Mouse (Mus musculus): ENCODE results near the gene Veph1. TPM values are rescaled to one million over a fixed set of nuclear protein-coding genes. Genes with fewer than 3 reads are reported as not detected.

Veph1 gene
- polyA plus RNA-seq, 1 experiment: not detected

DNA sequence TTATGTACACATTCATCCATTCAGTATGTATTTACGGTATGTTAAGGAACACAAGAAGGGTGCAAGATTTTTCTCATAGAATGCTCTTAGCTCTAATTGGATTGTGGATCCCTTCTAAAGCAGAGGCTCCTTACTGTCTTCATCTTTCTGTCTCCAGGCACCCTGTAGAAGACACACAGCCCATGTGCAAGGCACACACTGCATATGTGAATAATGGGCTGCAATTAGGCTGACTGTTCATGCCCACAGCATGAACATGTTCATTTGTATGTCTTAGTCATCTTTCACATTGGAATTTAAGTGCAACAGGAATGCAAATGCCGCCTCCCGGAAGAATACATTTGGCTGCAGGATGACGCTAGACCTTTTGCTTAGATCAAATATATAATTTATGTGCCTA, 213.7 kb downstream of the Veph1 start:
- TF ChIP-seq GATA1 (IDR thresholded peaks at IDR 0.05; ENCODE audit: low read length): no peak

DNA sequence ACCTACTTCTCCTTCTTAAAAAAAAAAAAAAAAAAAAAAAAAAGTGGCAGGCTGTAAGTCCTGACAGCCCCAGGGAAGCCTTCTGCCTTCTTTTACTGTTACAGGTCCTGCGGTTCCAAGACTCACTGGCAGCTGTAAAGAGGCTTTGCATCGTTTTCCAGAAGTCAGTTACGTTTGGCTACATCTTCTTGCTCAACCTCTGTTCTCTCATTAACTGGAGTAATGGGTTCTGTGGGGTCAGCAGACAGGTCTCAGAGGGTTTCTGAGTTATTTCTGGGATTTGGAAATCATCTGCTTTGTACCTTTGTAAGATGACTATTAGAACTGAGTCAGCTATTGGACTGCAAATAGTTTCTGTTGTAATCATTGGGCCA, 215.3 kb downstream of the Veph1 start:
- no peak for TF ChIP-seq GATA1 (IDR thresholded peaks at IDR 0.05; ENCODE audit: low read length)

DNA sequence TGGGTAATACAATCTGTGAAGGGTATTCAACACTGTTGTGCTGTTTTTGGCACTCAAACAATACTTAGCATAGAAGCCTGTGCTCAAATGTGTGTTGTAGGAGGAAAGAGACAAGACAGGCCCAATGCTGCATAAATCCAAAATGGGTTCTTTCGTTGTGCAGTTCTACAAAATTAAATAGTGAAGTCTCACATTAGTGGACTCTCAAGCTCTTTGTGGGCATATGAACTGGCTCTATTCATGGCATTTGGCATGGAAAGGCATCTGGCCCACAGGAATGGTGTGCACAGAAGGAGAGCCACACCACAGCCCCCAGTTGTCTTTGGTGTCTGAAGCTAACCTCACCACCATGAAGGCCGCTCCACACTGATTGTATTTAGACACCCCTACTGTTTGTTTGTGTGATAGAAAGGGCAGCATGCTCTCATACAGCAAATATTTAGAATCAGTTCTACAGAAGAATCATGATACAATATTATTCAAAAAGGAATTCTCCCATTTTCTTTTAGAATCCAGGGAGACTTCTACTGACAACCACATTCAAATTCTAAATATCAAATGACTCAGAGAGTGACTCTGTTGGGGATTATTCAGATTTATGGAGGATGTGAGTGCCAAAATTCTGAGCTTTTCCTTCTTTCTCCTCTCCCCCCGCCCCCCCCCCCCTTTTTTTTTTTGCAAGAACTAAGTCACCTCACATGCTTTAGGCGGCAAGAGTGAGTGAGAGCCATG, 215.8 kb downstream of the Veph1 start:
- no peak for TF ChIP-seq GATA1 (IDR thresholded peaks at IDR 0.05; ENCODE audit: low read length)

DNA sequence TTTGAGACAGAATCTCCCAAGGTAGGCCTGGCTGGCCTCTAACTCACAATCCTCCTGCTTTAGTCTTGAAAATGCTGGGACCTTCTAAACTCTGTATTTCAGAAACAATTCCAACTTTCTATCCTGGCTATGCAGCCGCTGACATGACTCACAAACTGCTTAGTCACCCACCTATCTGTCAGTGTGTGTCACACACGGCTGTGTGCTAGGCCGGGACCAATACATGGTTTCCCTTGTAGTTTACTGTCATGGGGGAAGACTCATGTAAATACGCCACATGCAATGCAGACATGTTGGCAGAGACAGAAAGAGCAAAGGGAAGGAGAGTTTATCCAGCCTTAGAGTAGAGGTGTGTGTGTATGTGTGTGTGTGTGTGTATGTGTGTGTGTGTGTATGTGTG, 216.8 kb downstream of the Veph1 start:
- TF ChIP-seq GATA1 (IDR thresholded peaks at IDR 0.05; ENCODE audit: low read length): no peak

DNA sequence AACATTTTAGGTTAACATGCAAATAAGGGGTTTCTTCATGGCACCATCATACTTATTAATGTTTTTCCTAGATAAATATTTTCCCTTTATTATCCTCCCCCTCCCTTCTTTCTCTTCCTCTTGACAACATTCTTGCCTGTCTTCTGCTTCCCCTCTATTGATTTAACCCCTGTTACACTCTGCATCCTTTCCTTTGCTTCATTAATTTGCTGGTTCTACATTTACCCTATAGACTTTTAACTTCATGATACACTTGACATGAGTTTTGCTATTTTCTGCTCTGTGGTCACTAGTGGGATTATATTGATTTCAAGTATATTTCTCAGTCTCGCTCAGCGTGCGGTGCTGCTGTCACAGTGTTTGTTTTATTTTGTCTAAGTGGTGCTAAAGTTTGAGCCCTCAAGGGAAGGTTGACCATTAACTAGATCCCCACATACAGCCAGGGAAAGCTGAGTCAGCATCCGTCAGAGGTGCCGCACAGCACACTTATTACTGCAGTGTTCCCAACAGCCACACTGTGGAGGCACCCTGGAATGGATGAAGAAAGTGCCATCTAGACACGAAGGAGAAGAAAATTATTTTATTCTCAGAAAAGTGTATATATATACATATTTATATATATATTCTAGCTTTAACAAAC, 217.6 kb downstream of the Veph1 start:
- TF ChIP-seq GATA1 (IDR thresholded peaks at IDR 0.05; ENCODE audit: low read length): no peak

DNA sequence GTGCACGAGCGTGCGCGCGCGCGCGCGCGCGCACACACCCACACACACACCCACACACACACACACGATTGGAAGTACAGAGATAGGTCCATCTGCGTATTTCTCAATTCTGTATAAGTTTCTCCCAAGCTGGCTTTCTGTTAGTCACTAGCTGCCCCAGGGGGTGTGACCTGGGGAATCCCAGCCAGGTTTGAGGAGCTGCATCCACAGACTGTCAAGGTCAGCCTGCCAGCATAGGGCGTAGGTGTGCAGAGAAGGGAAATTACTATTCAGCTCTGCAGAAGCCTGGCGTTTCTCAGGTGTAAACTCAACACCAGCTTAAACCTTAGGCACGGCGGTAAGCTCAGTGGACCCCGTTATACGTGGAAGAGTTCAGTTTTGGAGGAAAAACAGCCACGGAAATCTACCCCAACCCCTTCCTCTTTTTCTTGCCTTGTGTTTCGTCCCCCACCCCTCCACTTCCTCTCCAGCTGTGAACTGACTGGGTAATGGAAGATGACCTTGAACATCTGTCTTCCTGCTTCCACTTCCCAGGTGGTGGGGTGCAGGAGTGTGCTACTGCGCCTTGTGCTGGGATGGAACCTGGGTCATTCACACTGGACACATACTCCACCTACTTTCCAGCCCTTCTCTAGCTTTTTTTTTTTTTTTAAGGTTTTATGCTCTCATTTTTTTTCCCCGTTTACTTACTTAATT, 218.5 kb downstream of the Veph1 start:
- no peak for TF ChIP-seq GATA1 (IDR thresholded peaks at IDR 0.05; ENCODE audit: low read length)

DNA sequence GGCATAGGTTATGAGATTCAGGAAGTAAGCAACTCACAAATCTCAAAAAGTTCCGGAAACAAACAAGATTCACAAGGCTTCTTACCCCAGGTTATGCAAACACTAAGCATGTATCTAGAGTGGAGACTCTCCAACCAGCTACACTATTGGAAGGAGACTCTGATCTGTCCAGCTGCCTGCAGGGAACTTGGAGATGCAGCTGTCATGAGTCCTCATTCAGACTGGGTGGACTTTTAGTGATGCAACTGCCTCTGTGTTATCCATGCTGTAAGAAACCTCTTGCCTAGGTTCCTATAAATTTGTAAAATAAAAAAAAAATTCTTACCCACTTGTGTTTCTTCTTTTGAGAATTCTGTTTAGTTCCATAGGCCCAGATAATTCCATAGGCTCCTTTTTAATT, 226.4 kb downstream of the Veph1 start:
- TF ChIP-seq GATA1 (IDR thresholded peaks at IDR 0.05; ENCODE audit: low read length): no peak

DNA sequence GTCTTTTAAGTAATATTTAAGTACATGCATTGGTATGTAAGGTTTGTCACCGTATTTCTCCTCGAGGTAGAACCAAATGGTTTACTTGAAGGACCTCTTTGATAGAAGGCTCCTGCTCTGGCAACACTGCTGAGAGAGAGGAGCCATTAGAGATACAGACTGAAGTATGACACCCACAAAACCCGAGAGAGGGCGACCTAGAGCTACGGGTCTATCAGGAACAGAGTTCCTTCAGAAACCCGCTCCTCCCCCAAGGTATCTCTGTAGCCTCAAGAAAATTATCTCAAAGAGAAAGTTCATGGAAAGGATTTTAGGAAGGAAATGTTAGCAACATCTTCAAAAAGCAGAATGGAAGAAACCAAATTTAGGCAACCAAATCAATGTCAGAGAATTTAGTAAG, 232.8 kb downstream of the Veph1 start:
- TF ChIP-seq GATA1 (IDR thresholded peaks at IDR 0.05; ENCODE audit: low read length): no peak

DNA sequence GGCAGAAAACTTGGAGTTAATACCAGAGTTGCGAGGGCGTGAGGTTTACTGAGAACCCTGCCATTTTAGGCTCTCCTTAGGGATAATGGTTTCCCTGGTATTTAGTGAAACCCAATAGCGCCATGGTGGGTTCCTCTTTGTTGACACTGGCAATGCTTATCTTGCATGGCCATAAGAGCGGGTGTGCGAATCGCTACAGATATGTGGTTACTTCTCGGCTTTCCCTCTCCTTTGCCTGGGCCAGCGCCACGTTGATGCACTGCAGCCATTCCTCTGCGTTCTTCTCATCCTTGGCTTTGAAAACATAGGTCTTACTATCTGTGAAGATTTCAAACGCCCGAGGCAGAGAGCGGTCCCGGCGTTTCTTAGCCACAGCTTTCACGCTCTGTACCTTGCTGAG, 239.7 kb downstream of the Veph1 start:
- TF ChIP-seq GATA1 (IDR thresholded peaks at IDR 0.05; ENCODE audit: low read length): no peak

DNA sequence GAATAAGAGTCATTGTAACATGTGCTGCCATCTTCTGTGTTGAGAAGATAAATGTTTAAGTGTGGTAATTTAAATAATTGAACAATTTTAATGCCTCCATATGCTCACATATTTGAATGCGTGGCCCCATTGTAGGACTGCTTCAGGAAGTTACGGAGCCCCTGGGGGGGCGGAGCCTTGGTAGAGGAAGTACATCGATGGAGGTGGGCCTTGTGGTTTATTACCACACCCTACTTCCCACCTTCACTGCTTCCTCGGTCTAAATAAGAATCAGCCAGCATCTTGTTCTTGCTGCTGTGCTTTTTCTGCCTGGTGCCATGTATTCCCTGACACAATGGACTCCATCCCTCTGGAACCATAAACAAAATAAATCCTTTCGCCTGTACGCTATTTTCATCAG, 241.0 kb downstream of the Veph1 start:
- TF ChIP-seq GATA1 (IDR thresholded peaks at IDR 0.05; ENCODE audit: low read length): no peak

DNA sequence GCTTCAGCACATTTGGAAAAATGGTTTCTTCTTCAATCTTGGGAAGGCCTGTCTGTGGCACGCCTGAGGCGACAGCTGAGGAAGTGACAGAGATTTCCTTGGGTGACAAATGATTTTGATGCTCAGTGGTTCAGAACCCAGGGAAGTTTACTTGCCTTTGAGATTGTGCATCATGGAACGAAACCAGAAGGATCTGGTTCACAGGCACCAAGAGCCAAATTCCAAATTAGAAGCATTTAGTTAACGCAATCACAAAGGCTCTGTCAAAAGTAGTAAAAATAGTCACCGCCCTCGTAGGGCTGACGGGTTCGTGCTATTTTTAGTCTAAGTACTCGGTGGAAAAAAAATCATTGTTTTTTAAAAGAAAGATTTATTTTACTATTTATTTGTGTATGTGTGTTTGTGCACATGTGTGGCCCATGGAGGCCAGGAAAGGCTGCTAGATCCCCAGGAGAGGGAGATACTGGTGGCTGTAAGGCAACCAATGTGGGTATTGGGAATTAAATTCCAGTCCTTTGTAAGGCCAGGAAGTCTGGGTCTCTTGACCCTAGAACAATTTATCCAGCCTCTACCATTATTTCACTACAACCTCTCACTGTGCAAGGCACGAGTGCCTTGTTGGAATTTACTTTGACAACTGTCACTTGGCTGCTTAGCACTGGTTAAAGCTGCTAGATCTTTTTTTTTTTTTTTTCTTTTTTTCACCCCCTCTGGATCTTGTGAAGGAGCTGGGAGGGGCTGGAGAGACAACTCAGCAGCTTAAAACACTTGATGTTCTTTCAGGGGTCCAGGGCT, 246.3 kb downstream of the Veph1 start:
- TF ChIP-seq GATA1 (IDR thresholded peaks at IDR 0.05; ENCODE audit: low read length): no peak

DNA sequence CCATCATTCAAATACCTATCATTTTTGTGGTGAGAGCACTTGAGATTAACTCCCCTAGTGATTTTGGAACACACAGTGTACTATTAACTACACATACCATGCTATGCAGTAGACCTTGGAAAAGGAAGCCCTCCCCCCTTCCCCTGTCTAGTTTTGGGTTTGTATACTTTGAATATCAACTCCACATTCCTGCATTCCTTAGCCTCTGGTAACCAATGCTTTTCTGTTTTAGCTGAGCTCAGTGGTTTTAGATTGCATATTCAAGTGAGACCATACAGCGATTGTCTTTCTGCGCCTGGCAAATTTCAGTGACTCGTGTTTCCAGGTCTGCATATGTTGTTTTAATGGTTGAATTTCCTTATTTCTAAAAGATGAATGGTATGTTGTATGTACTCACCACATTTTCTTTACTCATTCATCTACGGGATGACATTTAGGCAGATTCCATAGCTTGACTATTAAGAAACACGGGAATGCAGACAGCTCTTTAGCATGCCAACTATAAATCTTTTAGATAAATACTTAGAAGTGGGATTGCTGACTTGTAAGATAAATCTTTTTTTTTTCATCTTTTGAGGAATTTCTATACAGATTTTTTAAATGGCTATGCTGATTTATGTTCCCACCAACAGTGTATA, 255.7 kb downstream of the Veph1 start:
- TF ChIP-seq GATA1 (IDR thresholded peaks at IDR 0.05; ENCODE audit: low read length): no peak

DNA sequence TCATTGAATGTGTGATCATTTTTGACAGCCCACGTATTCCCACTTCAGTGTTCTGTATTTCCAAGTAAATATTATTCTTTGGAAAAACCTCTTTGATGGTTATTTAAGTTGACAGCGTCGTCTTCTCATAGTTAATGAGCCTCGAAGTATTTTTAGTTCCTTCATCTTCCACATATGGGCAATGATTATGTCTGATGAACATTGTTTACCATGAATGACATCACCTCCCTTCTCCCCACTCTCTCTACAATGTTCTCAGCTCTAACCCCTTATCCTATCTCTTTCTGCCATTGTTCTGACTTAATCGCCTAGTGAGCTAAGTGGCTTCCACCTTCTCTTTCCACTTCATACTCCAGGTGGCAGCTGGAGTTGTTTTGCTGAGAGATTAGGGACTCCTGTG, 261.4 kb downstream of the Veph1 start:
- TF ChIP-seq GATA1 (IDR thresholded peaks at IDR 0.05; ENCODE audit: low read length): no peak

DNA sequence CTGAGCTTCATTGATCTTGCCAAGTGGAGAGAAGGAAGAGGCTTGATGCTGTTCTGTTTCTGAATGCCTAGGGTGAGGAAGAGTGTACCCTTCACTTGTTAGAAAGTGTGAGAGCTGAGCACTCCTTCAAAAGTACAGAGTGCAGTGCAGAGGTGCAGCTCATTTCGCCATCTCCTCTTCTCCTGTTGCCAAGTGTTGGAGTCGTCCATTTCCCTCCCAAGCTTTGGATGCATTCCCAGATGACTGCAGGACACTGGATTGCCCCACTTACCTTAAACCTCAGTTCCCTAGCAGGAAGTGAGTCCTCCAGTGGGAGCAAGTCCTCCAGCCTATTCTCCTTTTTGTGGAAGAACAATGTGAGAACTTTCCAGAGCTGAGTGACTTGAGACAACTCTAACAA, 263.3 kb downstream of the Veph1 start:
- no peak for TF ChIP-seq GATA1 (IDR thresholded peaks at IDR 0.05; ENCODE audit: low read length)

DNA sequence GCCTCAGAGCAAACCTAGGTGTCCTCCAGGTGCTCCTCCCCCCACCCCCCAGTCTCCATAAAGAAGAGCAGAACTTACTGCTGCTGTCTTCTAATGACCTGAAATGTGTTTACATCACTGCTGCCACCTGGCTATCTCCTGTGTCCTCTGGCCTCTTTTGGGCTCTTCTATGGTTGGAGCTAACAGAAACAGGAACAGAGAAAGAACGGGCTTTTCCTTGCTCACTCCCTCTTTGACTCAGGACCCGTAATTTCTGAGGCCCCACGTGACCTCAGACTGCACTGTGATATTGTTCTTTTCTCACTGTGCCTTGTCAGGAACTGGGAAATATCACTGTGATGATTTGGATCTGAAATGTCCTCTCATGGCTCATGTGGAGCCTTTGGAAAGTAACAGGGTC, 271.2 kb downstream of the Veph1 start:
- TF ChIP-seq GATA1 (IDR thresholded peaks at IDR 0.05; ENCODE audit: low read length): no peak

All from G1E-ER4 (cell line).